Mouse (Mus musculus) lung, postnatal 0 days (tissue): ENCODE data around the gene Tut1. TPM values are rescaled to one million over a fixed set of nuclear protein-coding genes. Genes with fewer than 3 reads are reported as not detected.

Experiments
- ATAC-seq: fragments of 200-750 bp; cut with Nextera tagmentation; 2 replicates; pipeline ENCODE4 v1.8.0; 2017; ENCODE audit warnings: moderate library complexity
- DNase-seq: peaks from one replicate; pipeline ENCODE4 v3.0.0-alpha.2; 2016; ENCODE audit warnings: low spot score
- H3K27ac ChIP-seq: fragments of 300-500 bp; sonication (generic); 2 replicates; pipeline ENCODE4 v1.5.1; 2014; ENCODE audit warnings: antibody characterized with exemption, mild to moderate bottlenecking, low read length, mixed read lengths
- H3K27me3 ChIP-seq: fragments of 300-500 bp; sonication (generic); replicated peaks from 2 replicates; pipeline ENCODE4 v1.6.1; 2014; ENCODE audit warnings: low read length, mixed read lengths; ENCODE audit not compliant: insufficient read depth
- H3K36me3 ChIP-seq: fragments of 300-500 bp; sonication (generic); 2 replicates; pipeline ENCODE4 v1.6.1; 2014; ENCODE audit warnings: low read length, mixed read lengths; ENCODE audit not compliant: insufficient read depth
- H3K4me1 ChIP-seq: fragments of 300-500 bp; sonication (generic); 2 replicates; pipeline ENCODE4 v1.6.1; 2014; ENCODE audit warnings: antibody characterized with exemption, low read depth, low read length, mixed read lengths; ENCODE audit not compliant: insufficient read depth
- H3K4me2 ChIP-seq: fragments of 300-500 bp; sonication (generic); replicated peaks from 2 replicates; pipeline ENCODE4 v1.6.1; 2014; ENCODE audit warnings: low read depth, mild to moderate bottlenecking, low read length, moderate library complexity, mixed read lengths
- H3K4me3 ChIP-seq: fragments of 300-500 bp; sonication (generic); 2 replicates; pipeline ENCODE4 v1.5.1; 2014; ENCODE audit warnings: low read depth, low read length
- H3K9ac ChIP-seq: fragments of 300-500 bp; sonication (generic); replicated peaks from 2 replicates; pipeline ENCODE4 v1.6.1; 2014; ENCODE audit warnings: low read depth, mild to moderate bottlenecking
- H3K9me3 ChIP-seq: fragments of 300-500 bp; sonication (generic); 2 replicates; pipeline ENCODE4 v1.6.1; 2016; ENCODE audit warnings: low read length, mixed read lengths
- CTCF ChIP-seq: IDR thresholded peaks from 2 replicates; pipeline ENCODE4 v1.5.1; 2016; ENCODE audit warnings: antibody characterized with exemption, mild to moderate bottlenecking
- EP300 ChIP-seq: IDR thresholded peaks from 2 replicates; pipeline ENCODE4 v1.6.1; 2016; ENCODE audit warnings: antibody characterized with exemption, mild to moderate bottlenecking, control low read depth
- WGBS: fragments of 180-500 bp; shearing (Covaris S2); extraction: QIAGEN DNeasy Blood & Tissue Kit; methylation state at CpG from one replicate; pipeline ENCODE4 v1.1.7; 2014; 5-methylcytosine and 5-hydroxymethylcytosine counted together
- polyA plus RNA-seq: library from polyadenylated mRNA; unstranded; fragments of >200 nt; fragmentation: Nextera tagmentation; extraction: Ambion mirVana; gene quantifications from 2 replicates; pipeline ENCODE4 v1.2.1, GENCODE M21; 2015

The Tut1 gene
- 12.8 and 13.6 TPM in 2 replicates for polyA plus RNA-seq

DNA sequence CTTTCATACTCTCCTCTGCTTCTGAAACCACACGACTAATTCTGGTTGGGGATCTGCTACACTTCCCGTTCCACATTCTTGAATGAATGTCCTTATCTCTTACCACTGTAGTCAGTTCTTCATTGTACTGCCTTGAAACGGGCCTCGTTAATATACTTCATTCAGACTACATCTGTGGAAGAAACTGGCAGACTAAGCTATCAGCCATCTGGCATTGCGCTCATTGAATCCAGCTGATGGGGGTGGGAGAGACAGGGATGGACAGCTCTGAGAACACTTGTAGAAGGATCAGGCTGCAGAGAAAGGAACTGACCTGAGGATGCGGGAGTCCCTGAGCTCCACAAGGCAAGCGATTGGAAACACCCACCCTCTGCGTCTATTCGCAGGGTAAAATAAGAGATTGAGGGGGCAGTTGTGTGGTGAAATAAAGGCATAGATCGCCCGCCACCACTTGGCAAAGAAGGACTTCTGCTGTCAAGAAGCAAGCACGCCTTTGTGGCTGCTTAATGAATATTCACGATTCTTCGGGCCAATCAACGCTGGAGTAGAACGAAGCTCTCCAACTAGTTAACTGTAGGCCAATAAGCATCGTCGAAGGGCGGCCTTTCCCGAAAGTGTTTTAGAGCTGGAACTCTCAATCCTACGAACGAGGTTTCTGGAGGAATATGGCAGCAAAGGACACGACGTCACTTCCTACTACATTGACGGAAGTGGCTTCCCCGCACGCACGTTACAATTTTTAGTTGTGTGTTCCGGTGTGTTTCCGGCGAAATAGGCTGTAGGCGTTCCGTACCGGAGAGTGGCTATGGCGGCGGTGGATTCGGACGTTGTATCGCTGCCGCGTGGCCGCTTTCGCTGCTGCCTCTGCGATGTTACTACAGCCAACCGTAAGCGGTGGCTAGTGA lies at the start of gene Tut1:
Tut1 (plus strand) TSS at position 713 of the 905 bp plus-strand sequence.
- H3K4me2 ChIP-seq: peak within 1 kb of the TSS; percentile 82
- H3K27me3 ChIP-seq: no peaks in the 10 kb centered on the region
- ATAC-seq: peak; percentile 98
- H3K36me3 ChIP-seq: peaks cover 12% of the 10 kb centered on the region; the same call in 1 of the 2 replicates
- TF ChIP-seq EP300 (peak; percentile 82; the same call in 1 of the 2 replicates), CTCF (peak; percentile 32)
- H3K9me3 ChIP-seq: no peaks in the 10 kb centered on the region
- peaks cover 5% of the 10 kb centered on the region; the same call in 1 of the 2 replicates for H3K4me1 ChIP-seq
- peak within 1 kb of the TSS; percentile 64 for H3K4me3 ChIP-seq
- peak within 1 kb of the TSS; percentile 70 for H3K27ac ChIP-seq
- peak; percentile 99 for DNase-seq
- 3% methylated on average over 46 of the region's 46 CpGs for WGBS
- peak within 1 kb of the TSS; percentile 58 for H3K9ac ChIP-seq

- Histone ChIP-seq H3K9ac (no peak overlapping the region), H3K27me3 (no peaks in the 10 kb centered on the region), H3K9me3 (no peaks in the 10 kb centered on the region), H3K4me3 (no peak overlapping the region), H3K27ac (no peak overlapping the region), H3K4me1 (no peaks in the 10 kb centered on the region), H3K36me3 (peaks cover 66% of the 10 kb centered on the region), H3K4me2 (no peak overlapping the region)
- ATAC-seq (no peak), DNase-seq (no peak)
- 86% methylated on average over 6 of the region's 6 CpGs for WGBS
- TF ChIP-seq EP300: no peak
- TF ChIP-seq CTCF: no peak
Measured at GRCm38 (mm10) chr19:8908531-8908930, 45.1 kb upstream of the Tut1 start.

- H3K27ac ChIP-seq: no peak overlapping the region
- no peak for ATAC-seq
- TF ChIP-seq EP300 (no peak), CTCF (no peak)
- WGBS: 91% methylated on average over 5 of the region's 5 CpGs
- no peaks in the 10 kb centered on the region for H3K27me3 ChIP-seq
- H3K4me1 ChIP-seq: no peaks in the 10 kb centered on the region
- H3K4me2 ChIP-seq: no peak overlapping the region
- H3K36me3 ChIP-seq: peaks cover 81% of the 10 kb centered on the region
- H3K9me3 ChIP-seq: no peaks in the 10 kb centered on the region
- no peak for DNase-seq
- no peak overlapping the region for H3K4me3 ChIP-seq
- H3K9ac ChIP-seq: no peak overlapping the region
Measured at GRCm38 (mm10) chr19:8911810-8912209, 41.8 kb upstream of the Tut1 start.

- Histone ChIP-seq H3K27ac (no peak overlapping the region), H3K4me2 (no peak overlapping the region), H3K9ac (no peak overlapping the region), H3K36me3 (peaks cover 60% of the 10 kb centered on the region), H3K4me3 (no peak overlapping the region), H3K4me1 (no peaks in the 10 kb centered on the region), H3K27me3 (no peaks in the 10 kb centered on the region), H3K9me3 (no peaks in the 10 kb centered on the region)
- no peak for ATAC-seq
- 95% methylated on average over 3 of the region's 3 CpGs for WGBS
- TF ChIP-seq CTCF (no peak), EP300 (no peak)
- no peak for DNase-seq
Measured at GRCm38 (mm10) chr19:8914212-8914611, 39.4 kb upstream of the Tut1 start.

GRCm38 (mm10) chr19:8919000-8919399 lies 34.6 kb upstream of the Tut1 start:
- TF ChIP-seq CTCF (no peak), EP300 (no peak)
- Histone ChIP-seq H3K27ac (no peak overlapping the region), H3K9me3 (no peaks in the 10 kb centered on the region), H3K4me1 (peaks cover 7% of the 10 kb centered on the region; the same call in 1 of the 2 replicates), H3K4me3 (no peak overlapping the region), H3K36me3 (peaks cover 25% of the 10 kb centered on the region), H3K9ac (no peak overlapping the region), H3K27me3 (no peaks in the 10 kb centered on the region), H3K4me2 (no peak overlapping the region)
- ATAC-seq: no peak
- WGBS: 91% methylated on average over 3 of the region's 3 CpGs
- no peak for DNase-seq

DNA sequence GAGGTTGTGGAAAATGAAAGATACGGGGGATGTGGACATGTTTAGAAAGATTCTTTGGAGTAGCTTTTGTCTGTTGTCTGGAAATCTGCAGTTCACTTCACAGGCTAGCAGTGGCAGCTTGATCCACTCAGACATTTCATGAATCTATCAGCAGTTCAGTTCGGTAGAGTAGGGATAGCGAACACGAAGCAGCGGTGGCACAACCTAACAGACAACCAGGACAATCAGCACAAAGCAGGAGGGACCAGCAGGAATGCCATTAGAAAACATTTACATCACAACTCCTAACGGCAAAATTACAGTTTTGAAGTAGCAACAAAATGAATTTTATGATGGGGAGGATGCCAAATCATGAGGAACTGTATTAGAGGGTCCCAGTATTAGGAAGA lies 34.0 kb upstream of the Tut1 start:
- peaks cover 7% of the 10 kb centered on the region; the same call in 1 of the 2 replicates for H3K4me1 ChIP-seq
- TF ChIP-seq EP300 (no peak), CTCF (no peak)

More for the DNA sequence above, 34.0 kb upstream of the Tut1 start:
- H3K9ac ChIP-seq: no peak overlapping the region
- no peaks in the 10 kb centered on the region for H3K9me3 ChIP-seq
- H3K27me3 ChIP-seq: no peaks in the 10 kb centered on the region
- peak overlapping the region; percentile 66; the same call in 1 of the 2 replicates for H3K4me2 ChIP-seq
- WGBS: 76% methylated on average over 6 of the region's 6 CpGs
- no peak for ATAC-seq
- H3K27ac ChIP-seq: peak overlapping the region; percentile 91
- H3K36me3 ChIP-seq: peaks cover 19% of the 10 kb centered on the region
- no peak for DNase-seq
- no peak overlapping the region for H3K4me3 ChIP-seq
